Mouse (Mus musculus): ENCODE measurements around the gene Eif3i.

- TF ChIP-seq CTCF (IDR thresholded peaks at IDR 0.05; ENCODE audit: low read depth) = no peak
- TF ChIP-seq EP300 (IDR thresholded peaks at IDR 0.05; ENCODE audit: low read depth) = no peak
Measured at GRCm38 (mm10) chr4:129573093-129573370, 27.4 kb downstream of the Eif3i start.

Data from liver, embryonic 14.5 days (tissue).